9 mouse cellular contexts compared by ENCODE assay signal in the genomic region with DNA sequence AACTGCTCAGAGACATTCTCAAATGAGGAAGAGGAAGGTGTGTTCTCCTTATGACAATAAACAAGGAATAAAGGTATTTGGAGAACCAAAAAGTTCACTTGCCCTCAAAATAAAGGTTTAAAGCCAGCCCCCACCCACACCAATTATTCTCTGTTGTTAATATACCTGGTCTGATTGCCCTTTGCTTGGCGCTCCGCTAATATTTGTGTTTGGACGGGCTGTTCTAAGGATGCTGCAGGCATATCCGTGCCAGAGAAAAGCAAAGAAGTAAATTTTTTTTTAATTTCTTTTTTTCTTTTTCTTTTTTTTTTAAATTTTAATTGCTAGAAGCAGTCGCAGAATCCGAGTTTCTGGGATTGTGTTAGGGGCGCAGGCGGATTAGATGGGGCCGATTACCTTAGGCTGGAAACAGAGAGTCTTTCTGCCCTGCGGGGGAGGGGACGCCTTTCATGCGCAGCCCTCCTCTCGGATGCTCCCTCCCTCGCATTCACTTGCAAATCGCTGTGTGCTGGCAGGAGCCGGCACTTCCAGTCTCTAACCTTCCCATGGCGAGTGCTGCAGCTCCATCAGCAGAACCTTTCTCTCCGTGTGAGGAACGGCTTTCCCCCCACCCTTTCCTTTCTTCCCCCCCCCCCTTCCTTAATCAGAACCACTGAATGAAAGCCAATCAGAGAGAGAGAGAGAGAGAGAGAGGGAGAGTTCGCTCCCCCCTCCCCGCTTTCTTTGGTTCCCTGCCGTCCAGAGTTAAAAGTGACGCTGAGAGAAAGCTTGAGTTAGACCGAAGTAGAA. TPM values are rescaled to one million over a fixed set of nuclear protein-coding genes. Genes with fewer than 3 reads are reported as not detected.
DNase-seq lines count a peak whose midpoint lies in the region; ATAC-seq and TF ChIP-seq lines count a peak whose summit lies in the region.
"Had no signal": no experiment of that assay in that cellular context is flagged by ENCODE, and none has a peak within 500 bp of the region (broad histone marks: within the 10 kb centered on the region; RNA-seq: fewer than 3 reads in every experiment).

A gene (plus strand): TSS at position 763 of the 789 bp plus-strand sequence.

- peak; percentile 51 for TF ChIP-seq POLR2A in myocyte (IDR thresholded peaks at IDR 0.05; ENCODE audit: insufficient read length, low read depth)

- H3K27me3 ChIP-seq in megakaryocyte, embryonic 14.5 days (replicated peaks) = peaks cover 5% of the 10 kb centered on the region
- H3K27me3 ChIP-seq in myocyte (ENCODE audit: control insufficient read depth, insufficient read depth, insufficient read length) = no peaks in the 10 kb centered on the region

- ATAC-seq in megakaryocyte, adult 5-6 weeks (ENCODE audit: poor library complexity, severe bottlenecking) = no peak

- DNase-seq in cerebellum, postnatal 25 days = peak; percentile 78 to 85
- DNase-seq in frontal cortex, postnatal 36 days (ENCODE audit: low spot score in 2 of 2) = peak; percentile 74 to 81
- DNase-seq in left cerebral cortex, adult 8-10 months (ENCODE audit: low spot score in 2 of 2) = peak; percentile 55 to 77
- DNase-seq in MN1 (ENCODE audit: low spot score) = no peak
- no peak for DNase-seq in thymus, adult 18-20 months

- H3K79me2 ChIP-seq in myocyte (ENCODE audit: control insufficient read depth, insufficient read depth) = no peaks in the 10 kb centered on the region

- no peaks in the 10 kb centered on the region for H3K36me3 ChIP-seq in megakaryocyte, embryonic 14.5 days (replicated peaks; ENCODE audit: low read length)
- no peaks in the 10 kb centered on the region for H3K36me3 ChIP-seq in myocyte (ENCODE audit: control insufficient read depth, insufficient read depth)

- H3K4me2 ChIP-seq in myocyte (ENCODE audit: low read depth) = peak within 1 kb of the TSS; percentile 82

- H3K4me3 ChIP-seq in megakaryocyte, embryonic 14.5 days (replicated peaks) = peak within 1 kb of the TSS; percentile 87
- peak within 1 kb of the TSS; percentile 39 for H3K4me3 ChIP-seq in myocyte

- no peak within 1 kb of the TSS for H3ac ChIP-seq in myocyte (ENCODE audit: control insufficient read depth, insufficient read length)

- H3K9me3 ChIP-seq in megakaryocyte, embryonic 14.5 days = no peaks in the 10 kb centered on the region

- peaks cover 8% of the 10 kb centered on the region; the same call in 1 of the 2 replicates for H3K4me1 ChIP-seq in megakaryocyte, embryonic 14.5 days

TF ChIP-seq in myocyte, 11 proteins besides CTCF, POLR2A, EP300 and RAD21:
- TF ChIP-seq POLR2AphosphoS2 (IDR thresholded peaks at IDR 0.05; ENCODE audit: insufficient read length, low read depth) (no peak), TCF12 (IDR thresholded peaks at IDR 0.05; ENCODE audit: insufficient read depth, poor library complexity, severe bottlenecking) (no peak), CEBPB (IDR thresholded peaks at IDR 0.05; ENCODE audit: insufficient read depth, poor library complexity, severe bottlenecking) (no peak), TCF3 (IDR thresholded peaks at IDR 0.05; ENCODE audit: insufficient read length, low read depth) (no peak), E2F4 (IDR thresholded peaks at IDR 0.05; ENCODE audit: insufficient read depth) (no peak), MYOD1 (IDR thresholded peaks at IDR 0.05; ENCODE audit: control insufficient read depth in 1 of 3, insufficient read length in 2 of 3, low read depth in 2 of 3) (no peak), MAX (IDR thresholded peaks at IDR 0.05; ENCODE audit: low read depth) (no peak), USF1 (IDR thresholded peaks at IDR 0.05; ENCODE audit: low read depth) (no peak), SRF (IDR thresholded peaks at IDR 0.05; ENCODE audit: control insufficient read depth, insufficient read length, low read depth) (no peak), REST (IDR thresholded peaks at IDR 0.05; ENCODE audit: insufficient read depth, insufficient read length) (no peak), MYOG (IDR thresholded peaks at IDR 0.05; ENCODE audit: control insufficient read depth in 1 of 3, insufficient read depth in 1 of 3, insufficient read length in 2 of 3, low read depth in 2 of 3) (no peak)

RNA-seq across cellular contexts. Expression of the gene that starts here (rescaled TPM):
- polyA plus RNA-seq in megakaryocyte, embryonic 14.5 days (2012; ENCODE audit: insufficient read depth, low replicate concordance) = not detected in 2 replicates
- total RNA-seq in megakaryocyte, adult 5-6 weeks (2015) = not detected in 2 replicates
- total RNA-seq in megakaryocyte, adult 5-6 weeks (2017) = not detected in 2 replicates
- total RNA-seq in left cerebral cortex, adult 8-10 months (2022) = 10 to 100 TPM; 47.3 to 54.4 (median 49.9) TPM
- 3.5 TPM for polyA plus RNA-seq in myocyte (2012; fragmentation: generic; extraction: Trizol)
- total RNA-seq: common myeloid progenitor, adult 5-6 weeks had no signal

Comparison
In these comparisons a context has a peak if more than half of its experiments do, and no peak if none do; other contexts are left out.
1. RNA of the gene that starts here (total RNA-seq): 47.3 to 54.4 TPM in left cerebral cortex, adult 8-10 months; not detected in megakaryocyte, adult 5-6 weeks; every median in the first group is over 10 times any median in the second.
2. DNase-seq: peak in cerebellum, postnatal 25 days (2 of 2), frontal cortex, postnatal 36 days (2 of 2) and left cerebral cortex, adult 8-10 months (2 of 2); none in MN1 (single experiment) and thymus, adult 18-20 months (0 of 2).